Mouse (Mus musculus) megakaryocyte, embryonic 14.5 days (primary cell): Measurements from ENCODE around the gene Actb. TPM values are rescaled to one million over a fixed set of nuclear protein-coding genes. Genes with fewer than 3 reads are reported as not detected.
A peak's percentile ranks its signal among the peaks of the same experiment; 100 is the strongest.

Source experiments
- H3K27me3 ChIP-seq: replicated peaks from 2 replicates; pipeline ENCODE3; 2012; ENCODE audit warnings: inconsistent platforms
- H3K36me3 ChIP-seq: replicated peaks from 2 replicates; pipeline ENCODE3; 2012; ENCODE audit warnings: low read length, inconsistent platforms, mixed read lengths
- H3K4me1 ChIP-seq: 2 replicates; pipeline ENCODE4 v1.6.1; 2012; ENCODE audit warnings: inconsistent platforms
- H3K4me3 ChIP-seq: replicated peaks from 2 replicates; pipeline ENCODE3; 2012; ENCODE audit warnings: moderate library complexity, mild to moderate bottlenecking, inconsistent platforms
- H3K9me3 ChIP-seq: 2 replicates; pipeline ENCODE4 v1.6.1; 2012; ENCODE audit warnings: inconsistent platforms
- FLI1 ChIP-seq: IDR thresholded peaks from 2 replicates; pipeline ENCODE4 v1.6.1; 2012; ENCODE audit warnings: low read length, inconsistent platforms, mixed read lengths
- GATA1 ChIP-seq: IDR thresholded peaks from 3 replicates; pipeline ENCODE4 v1.6.1; 2012; ENCODE audit warnings: mixed read lengths, low read length, inconsistent platforms, borderline replicate concordance
- polyA plus RNA-seq: library from polyadenylated mRNA; stranded (reverse); fragments of >175 nt; gene quantifications from 2 replicates; pipeline ENCODE4 v1.2.3, GENCODE M21; 2012; ENCODE audit warnings: low replicate concordance; ENCODE audit not compliant: insufficient read depth

The Actb gene
- polyA plus RNA-seq, 1 experiment: 9,487 TPM

DNA sequence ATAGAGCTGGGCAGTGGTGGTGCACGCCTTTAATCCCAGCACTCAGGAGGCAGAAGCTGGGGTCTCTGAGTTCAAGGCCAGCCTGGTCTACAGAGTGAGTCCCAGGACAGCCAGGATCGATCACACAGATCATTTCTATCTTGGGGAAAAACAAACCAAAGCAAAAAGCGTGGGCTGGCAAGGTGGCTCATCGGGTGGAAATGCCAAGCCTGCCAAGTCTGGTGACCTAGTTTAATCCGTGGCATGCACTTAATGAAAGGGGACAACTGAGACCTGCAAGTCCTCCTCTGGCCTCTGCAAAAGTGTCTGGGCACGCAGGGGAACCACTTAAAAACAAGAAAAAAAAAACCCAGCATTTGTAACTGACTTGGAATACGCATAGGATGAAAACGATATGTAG is 26.2 kb upstream of the Actb start:
- H3K4me3 ChIP-seq: peak overlapping the region; percentile 90
- no peaks in the 10 kb centered on the region for H3K9me3 ChIP-seq
- TF ChIP-seq FLI1: no peak
- no peak for TF ChIP-seq GATA1
- no peaks in the 10 kb centered on the region for H3K36me3 ChIP-seq
- peaks cover 84% of the 10 kb centered on the region for H3K4me1 ChIP-seq
- no peaks in the 10 kb centered on the region for H3K27me3 ChIP-seq

- Histone ChIP-seq H3K36me3 (no peaks in the 10 kb centered on the region), H3K4me1 (peaks cover 84% of the 10 kb centered on the region), H3K27me3 (no peaks in the 10 kb centered on the region), H3K9me3 (no peaks in the 10 kb centered on the region), H3K4me3 (peak overlapping the region; percentile 90)
- TF ChIP-seq FLI1 (no peak), GATA1 (no peak)
Observed at GRCm38 (mm10) chr5:142932084-142932685, 25.6 kb upstream of the Actb start.

GRCm38 (mm10) chr5:142931241-142931745 is 24.7 kb upstream of the Actb start:
- no peaks in the 10 kb centered on the region for H3K9me3 ChIP-seq
- TF ChIP-seq FLI1: no peak
- TF ChIP-seq GATA1: no peak
- H3K27me3 ChIP-seq: no peaks in the 10 kb centered on the region
- peaks cover 84% of the 10 kb centered on the region for H3K4me1 ChIP-seq
- H3K4me3 ChIP-seq: peak overlapping the region; percentile 90
- no peaks in the 10 kb centered on the region for H3K36me3 ChIP-seq

DNA sequence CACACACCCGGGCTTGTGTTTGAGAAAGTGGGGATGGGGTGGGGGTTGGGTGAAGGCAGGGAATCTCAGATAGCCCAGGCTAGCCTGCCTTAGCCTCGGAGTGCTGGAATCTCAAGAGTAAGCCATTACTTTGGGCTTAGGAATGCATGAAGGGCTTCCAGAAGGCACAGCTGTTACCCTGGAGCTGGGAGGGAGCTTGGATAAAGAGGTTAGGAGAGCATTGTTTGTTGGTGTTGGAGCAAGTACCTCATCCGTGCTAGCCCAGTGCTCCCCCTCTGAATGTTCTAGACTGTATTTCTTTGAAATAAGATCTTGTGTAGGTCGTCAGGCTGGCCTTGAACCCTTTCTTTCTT is 22.8 kb upstream of the Actb start:
- Histone ChIP-seq H3K9me3 (no peaks in the 10 kb centered on the region), H3K4me1 (peaks cover 88% of the 10 kb centered on the region)
- TF ChIP-seq FLI1 (no peak), GATA1 (no peak)

DNA sequence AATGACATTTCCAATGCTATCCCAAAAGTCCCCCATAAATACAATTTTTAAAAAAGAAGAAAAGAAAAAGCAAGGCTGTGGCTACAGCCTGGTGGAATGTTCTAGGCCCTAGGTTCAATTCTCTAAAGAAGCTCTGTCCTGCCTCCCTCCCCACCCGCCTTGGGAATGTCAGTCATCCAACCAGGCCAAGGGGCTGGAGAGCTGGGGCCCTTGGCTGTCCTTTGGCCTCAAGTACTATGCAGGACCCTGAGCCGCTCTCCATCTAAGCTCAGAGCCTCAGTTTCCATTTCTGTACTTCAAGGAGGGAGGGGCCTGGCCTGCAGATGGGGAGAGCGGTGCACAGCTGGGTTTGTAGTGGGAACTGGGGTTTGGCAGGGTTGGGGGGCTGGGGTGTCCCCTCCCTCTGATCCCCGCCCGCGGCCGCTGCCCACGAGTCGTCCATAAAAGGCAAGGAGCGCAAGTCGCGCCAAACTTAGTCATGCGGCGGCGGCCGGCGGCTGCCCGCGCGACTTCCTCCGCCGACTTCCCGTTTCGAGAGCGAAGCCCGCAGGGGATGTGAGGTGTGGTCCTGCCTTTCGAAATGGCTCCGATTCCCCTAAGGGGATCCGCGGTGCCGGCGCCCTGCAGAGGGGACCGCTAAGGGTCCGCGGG is 22.3 kb upstream of the Actb start:
- peaks cover 92% of the 10 kb centered on the region for H3K4me1 ChIP-seq
- no peaks in the 10 kb centered on the region for H3K27me3 ChIP-seq
- TF ChIP-seq GATA1 (no peak), FLI1 (no peak)
- peak overlapping the region; percentile 94 for H3K4me3 ChIP-seq
- H3K9me3 ChIP-seq: no peaks in the 10 kb centered on the region
- H3K36me3 ChIP-seq: no peaks in the 10 kb centered on the region

More for the DNA sequence above, 22.8 kb upstream of the Actb start:
- peak overlapping the region; percentile 94 for H3K4me3 ChIP-seq
- no peaks in the 10 kb centered on the region for H3K27me3 ChIP-seq
- no peaks in the 10 kb centered on the region for H3K36me3 ChIP-seq

DNA sequence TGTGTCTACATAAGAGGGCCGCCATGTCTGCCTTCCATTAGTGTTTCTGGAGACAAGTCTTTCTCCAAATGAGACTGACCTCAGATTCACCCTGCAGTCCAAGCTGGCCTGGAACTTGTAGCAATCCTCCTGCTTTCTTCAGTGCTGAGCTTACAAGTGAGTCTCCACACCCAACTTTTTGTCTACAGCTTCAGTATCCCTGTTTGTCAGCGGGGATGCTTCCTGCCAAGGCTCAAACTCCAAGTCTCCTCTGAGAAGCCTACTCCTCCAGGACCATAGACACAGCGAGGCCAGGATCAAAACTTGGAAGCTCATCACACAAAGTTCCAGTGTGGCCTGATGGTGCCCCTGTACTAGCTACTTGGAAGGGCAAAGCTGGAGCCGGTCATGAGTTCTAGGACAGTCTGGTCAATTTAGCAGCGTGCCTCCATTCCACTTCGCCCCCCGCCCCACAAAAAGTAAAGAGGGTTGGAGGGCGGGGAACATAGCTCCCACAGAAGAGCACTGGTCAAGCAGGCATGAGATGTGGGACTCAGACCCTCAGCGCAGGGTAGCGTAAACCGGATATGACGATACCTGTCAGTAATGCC is 20.9 kb upstream of the Actb start:
- Histone ChIP-seq H3K9me3 (no peaks in the 10 kb centered on the region), H3K4me1 (peaks cover 90% of the 10 kb centered on the region), H3K27me3 (no peaks in the 10 kb centered on the region), H3K36me3 (no peaks in the 10 kb centered on the region), H3K4me3 (peak overlapping the region; percentile 7)
- no peak for TF ChIP-seq GATA1
- no peak for TF ChIP-seq FLI1

DNA sequence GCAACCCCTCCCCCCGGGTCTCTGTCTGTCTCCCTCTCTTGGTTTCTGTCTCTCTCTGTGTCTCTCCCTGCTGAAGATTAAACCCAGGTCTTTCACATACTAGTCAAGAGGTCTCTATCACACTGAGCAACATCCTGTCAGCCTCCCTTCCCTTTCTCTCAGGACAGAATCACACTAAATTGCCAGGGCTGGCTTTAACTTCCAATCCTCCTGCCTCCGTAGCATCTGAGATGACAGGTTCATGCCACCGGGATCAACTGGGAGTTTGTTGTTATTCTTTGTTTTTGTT is 20.3 kb upstream of the Actb start:
- Histone ChIP-seq H3K4me1 (peaks cover 90% of the 10 kb centered on the region), H3K4me3 (peak overlapping the region; percentile 59), H3K36me3 (no peaks in the 10 kb centered on the region), H3K9me3 (no peaks in the 10 kb centered on the region), H3K27me3 (no peaks in the 10 kb centered on the region)
- no peak for TF ChIP-seq FLI1
- no peak for TF ChIP-seq GATA1

- peaks cover 90% of the 10 kb centered on the region for H3K4me1 ChIP-seq
- H3K9me3 ChIP-seq: no peaks in the 10 kb centered on the region
Observed at GRCm38 (mm10) chr5:142926204-142926939, 19.8 kb upstream of the Actb start.

DNA sequence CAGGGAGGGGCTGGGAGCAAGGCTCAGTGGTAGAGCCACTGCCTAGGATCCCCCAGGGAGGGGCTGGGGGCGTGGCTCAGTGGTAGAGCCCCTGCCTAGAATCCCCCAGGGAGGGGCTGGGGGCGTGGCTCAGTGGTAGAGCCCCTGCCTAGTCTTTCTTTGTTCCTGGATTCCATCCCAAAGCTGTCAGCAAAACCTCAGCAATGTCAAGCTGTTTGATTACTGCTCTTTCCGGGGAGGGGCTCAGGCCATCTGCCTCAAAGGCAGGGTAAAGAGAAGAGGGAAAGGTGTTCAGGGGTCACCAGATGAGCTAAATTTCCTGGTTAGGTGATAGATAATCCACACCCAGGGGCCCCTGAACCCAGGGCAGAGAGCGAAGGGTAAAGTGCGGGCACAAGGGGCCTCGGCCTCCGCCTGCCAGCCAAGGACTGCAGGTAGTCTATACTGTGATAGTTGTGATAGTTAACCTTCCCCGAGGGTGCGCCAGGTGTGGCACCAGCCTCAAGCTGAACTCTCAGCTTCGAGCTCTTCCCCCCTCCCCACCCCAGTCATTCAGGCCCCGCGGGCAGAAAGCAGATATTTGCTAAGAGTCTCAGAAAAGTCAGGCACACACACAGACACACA is 17.9 kb upstream of the Actb start:
- no peaks in the 10 kb centered on the region for H3K36me3 ChIP-seq
- no peaks in the 10 kb centered on the region for H3K27me3 ChIP-seq
- peaks cover 91% of the 10 kb centered on the region for H3K4me1 ChIP-seq
- no peaks in the 10 kb centered on the region for H3K9me3 ChIP-seq
- no peak overlapping the region for H3K4me3 ChIP-seq
- TF ChIP-seq GATA1 (no peak), FLI1 (no peak)

More at GRCm38 (mm10) chr5:142926204-142926939, 19.8 kb upstream of the Actb start:
- H3K27me3 ChIP-seq: no peaks in the 10 kb centered on the region
- H3K4me3 ChIP-seq: peak overlapping the region; percentile 74
- H3K36me3 ChIP-seq: no peaks in the 10 kb centered on the region
- TF ChIP-seq FLI1 (no peak), GATA1 (no peak)

DNA sequence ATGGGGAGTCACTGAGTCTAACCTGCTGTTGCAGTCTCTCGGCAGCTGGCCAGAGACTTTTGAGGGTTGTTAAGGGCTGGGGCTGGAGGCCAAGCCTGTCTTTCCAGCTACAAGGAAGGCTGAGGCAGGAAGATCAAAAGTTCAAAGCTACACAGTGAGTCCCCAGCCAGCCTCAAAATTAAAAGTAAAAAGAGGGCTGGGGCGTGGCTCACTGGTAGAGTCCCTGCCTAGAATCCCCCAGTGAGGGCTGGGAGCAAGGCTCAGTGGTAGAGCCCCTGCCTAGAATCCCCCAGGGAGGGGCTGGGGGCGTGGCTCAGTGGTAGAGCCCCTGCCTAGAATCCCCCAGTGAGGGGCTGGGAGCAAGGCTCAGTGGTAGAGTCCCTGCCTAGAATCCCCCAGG is 17.2 kb upstream of the Actb start:
- Histone ChIP-seq H3K36me3 (no peaks in the 10 kb centered on the region), H3K27me3 (no peaks in the 10 kb centered on the region), H3K9me3 (no peaks in the 10 kb centered on the region), H3K4me1 (peaks cover 89% of the 10 kb centered on the region), H3K4me3 (no peak overlapping the region)
- TF ChIP-seq GATA1: no peak
- TF ChIP-seq FLI1: no peak
